Mouse (Mus musculus): ENCODE data around the gene Senp6.
"Not testable (repeated sequence)": the region's sequence is repeated elsewhere in the genome, so short reads cannot be mapped to it uniquely, and the experiment has no call there.

- not testable (repeated sequence) for TF ChIP-seq CTCF (IDR thresholded peaks at IDR 0.05; ENCODE audit: control insufficient read depth, insufficient read depth, insufficient replicate concordance, low read depth, low read length); POLR2A (IDR thresholded peaks at IDR 0.05; ENCODE audit: control insufficient read depth, low read depth, low read length)
These were observed 19.7 kb downstream of the Senp6 start for GRCm38 (mm10) chr9:80086272-80086966.

Measured in testis, adult 2 months (tissue).